Mouse (Mus musculus): ENCODE measurements at regions not wholly inside any gene's neighbourhood (a gene's known extent, or its start where the extent isn't known, plus 50 kb on each side); places are given as distances from the start of the nearest gene placed in this dataset.
A peak's percentile ranks its signal among the peaks of the same experiment; 100 is the strongest.

GRCm38 (mm10) chr10:97028776-97029175 is 412.0 kb downstream of the Btg1 start:
- no peak overlapping the region for H3K27ac ChIP-seq (ENCODE audit: low read depth, low read length)
- H3K4me3 ChIP-seq (ENCODE audit: low read depth, low read length): no peak overlapping the region
- no peaks in the 10 kb centered on the region for H3K36me3 ChIP-seq (ENCODE audit: insufficient read depth, low read length)
- H3K9ac ChIP-seq (replicated peaks; ENCODE audit: low read length, poor library complexity, severe bottlenecking): no peak overlapping the region
- WGBS: 78% methylated on average over 5 of the region's 5 CpGs
- ATAC-seq (ENCODE audit: low FRiP score) (no peak), DNase-seq (ENCODE audit: low spot score) (peak; percentile 68)
- H3K9me3 ChIP-seq (ENCODE audit: low read length): no peaks in the 10 kb centered on the region
- H3K4me1 ChIP-seq (ENCODE audit: insufficient read depth, low read length): no peaks in the 10 kb centered on the region
- H3K27me3 ChIP-seq (ENCODE audit: insufficient read depth, low read length): no peaks in the 10 kb centered on the region
- TF ChIP-seq CTCF (IDR thresholded peaks at IDR 0.05): no peak
- no peak overlapping the region for H3K4me2 ChIP-seq (ENCODE audit: low read depth, low read length, poor library complexity, severe bottlenecking)

- Histone ChIP-seq H3K27me3 (ENCODE audit: insufficient read depth, low read length) (no peaks in the 10 kb centered on the region), H3K4me1 (ENCODE audit: insufficient read depth, low read length) (no peaks in the 10 kb centered on the region), H3K4me2 (ENCODE audit: low read depth, low read length, poor library complexity, severe bottlenecking) (no peak overlapping the region), H3K36me3 (ENCODE audit: insufficient read depth, low read length) (no peaks in the 10 kb centered on the region), H3K9me3 (ENCODE audit: low read length) (no peaks in the 10 kb centered on the region), H3K27ac (ENCODE audit: low read depth, low read length) (no peak overlapping the region), H3K9ac (replicated peaks; ENCODE audit: low read length, poor library complexity, severe bottlenecking) (no peak overlapping the region), H3K4me3 (ENCODE audit: low read depth, low read length) (no peak overlapping the region)
- no peak for DNase-seq (ENCODE audit: low spot score)
- no peak for TF ChIP-seq CTCF (IDR thresholded peaks at IDR 0.05)
- 90% methylated on average over 2 of the region's 2 CpGs for WGBS
- ATAC-seq (ENCODE audit: low FRiP score): no peak
Measured at GRCm38 (mm10) chr10:97030996-97031395, 414.2 kb downstream of the Btg1 start.

GRCm38 (mm10) chr10:97035371-97035786 is 418.6 kb downstream of the Btg1 start:
- DNase-seq (ENCODE audit: low spot score): peak; percentile 52
- no peaks in the 10 kb centered on the region for H3K27me3 ChIP-seq (ENCODE audit: insufficient read depth, low read length)
- 69% methylated on average over 12 of the region's 12 CpGs for WGBS

GRCm38 (mm10) chr10:97038025-97038424 is 421.2 kb downstream of the Btg1 start:
- no peak overlapping the region for H3K4me3 ChIP-seq (ENCODE audit: low read depth, low read length)
- DNase-seq (ENCODE audit: low spot score) (no peak), ATAC-seq (ENCODE audit: low FRiP score) (no peak)
- H3K27me3 ChIP-seq (ENCODE audit: insufficient read depth, low read length): no peaks in the 10 kb centered on the region
- H3K9ac ChIP-seq (replicated peaks; ENCODE audit: low read length, poor library complexity, severe bottlenecking): no peak overlapping the region
- no peak for TF ChIP-seq CTCF (IDR thresholded peaks at IDR 0.05)
- no peak overlapping the region for H3K4me2 ChIP-seq (ENCODE audit: low read depth, low read length, poor library complexity, severe bottlenecking)
- H3K27ac ChIP-seq (ENCODE audit: low read depth, low read length): no peak overlapping the region
- no peaks in the 10 kb centered on the region for H3K9me3 ChIP-seq (ENCODE audit: low read length)
- no peaks in the 10 kb centered on the region for H3K36me3 ChIP-seq (ENCODE audit: insufficient read depth, low read length)
- WGBS: 57% methylated on average over 4 of the region's 4 CpGs
- no peaks in the 10 kb centered on the region for H3K4me1 ChIP-seq (ENCODE audit: insufficient read depth, low read length)

More at GRCm38 (mm10) chr10:97035371-97035786, 418.6 kb downstream of the Btg1 start:
- Histone ChIP-seq H3K9ac (replicated peaks; ENCODE audit: low read length, poor library complexity, severe bottlenecking) (no peak overlapping the region), H3K4me3 (ENCODE audit: low read depth, low read length) (no peak overlapping the region), H3K27ac (ENCODE audit: low read depth, low read length) (no peak overlapping the region), H3K4me2 (ENCODE audit: low read depth, low read length, poor library complexity, severe bottlenecking) (no peak overlapping the region), H3K36me3 (ENCODE audit: insufficient read depth, low read length) (no peaks in the 10 kb centered on the region), H3K9me3 (ENCODE audit: low read length) (no peaks in the 10 kb centered on the region), H3K4me1 (ENCODE audit: insufficient read depth, low read length) (no peaks in the 10 kb centered on the region)
- no peak for TF ChIP-seq CTCF (IDR thresholded peaks at IDR 0.05)
- ATAC-seq (ENCODE audit: low FRiP score): no peak

GRCm38 (mm10) chr10:97047566-97047965 is 430.8 kb downstream of the Btg1 start:
- ATAC-seq (ENCODE audit: low FRiP score) (no peak), DNase-seq (ENCODE audit: low spot score) (no peak)
- H3K9me3 ChIP-seq (ENCODE audit: low read length): no peaks in the 10 kb centered on the region
- no peak overlapping the region for H3K27ac ChIP-seq (ENCODE audit: low read depth, low read length)
- no peak overlapping the region for H3K9ac ChIP-seq (replicated peaks; ENCODE audit: low read length, poor library complexity, severe bottlenecking)
- no peaks in the 10 kb centered on the region for H3K36me3 ChIP-seq (ENCODE audit: insufficient read depth, low read length)
- whole genome bisulfite sequencing: 95% methylated on average over 2 of the region's 2 CpGs
- H3K4me1 ChIP-seq (ENCODE audit: insufficient read depth, low read length): no peaks in the 10 kb centered on the region
- TF ChIP-seq CTCF (IDR thresholded peaks at IDR 0.05): no peak
- no peaks in the 10 kb centered on the region for H3K27me3 ChIP-seq (ENCODE audit: insufficient read depth, low read length)
- no peak overlapping the region for H3K4me2 ChIP-seq (ENCODE audit: low read depth, low read length, poor library complexity, severe bottlenecking)
- H3K4me3 ChIP-seq (ENCODE audit: low read depth, low read length): no peak overlapping the region

- Histone ChIP-seq H3K4me1 (ENCODE audit: insufficient read depth, low read length) (no peaks in the 10 kb centered on the region), H3K4me3 (ENCODE audit: low read depth, low read length) (no peak overlapping the region), H3K27ac (ENCODE audit: low read depth, low read length) (no peak overlapping the region), H3K36me3 (ENCODE audit: insufficient read depth, low read length) (no peaks in the 10 kb centered on the region), H3K4me2 (ENCODE audit: low read depth, low read length, poor library complexity, severe bottlenecking) (no peak overlapping the region), H3K27me3 (ENCODE audit: insufficient read depth, low read length) (no peaks in the 10 kb centered on the region), H3K9me3 (ENCODE audit: low read length) (no peaks in the 10 kb centered on the region), H3K9ac (replicated peaks; ENCODE audit: low read length, poor library complexity, severe bottlenecking) (no peak overlapping the region)
- WGBS: 71% methylated on average over 2 of the region's 2 CpGs
- ATAC-seq (ENCODE audit: low FRiP score): no peak
- no peak for TF ChIP-seq CTCF (IDR thresholded peaks at IDR 0.05)
- no peak for DNase-seq (ENCODE audit: low spot score)
Measured at GRCm38 (mm10) chr10:97047996-97048395, 431.2 kb downstream of the Btg1 start.

Measured in midbrain, postnatal 0 days (tissue).